Mouse (Mus musculus) embryo, embryonic 11 days (tissue): ENCODE data around the gene Fcgrt.
"Not testable (repeated sequence)": the region's sequence is repeated elsewhere in the genome, so short reads cannot be mapped to it uniquely, and the experiment has no call there.

Experiments
- DNase-seq: peaks from one replicate; pipeline ENCODE4 v3.0.0-alpha.2; 2015

The Fcgrt gene

GRCm38 (mm10) chr7:45107052-45107645, 3.5 kb upstream of the Fcgrt start:
- DNase-seq = no peak

DNA sequence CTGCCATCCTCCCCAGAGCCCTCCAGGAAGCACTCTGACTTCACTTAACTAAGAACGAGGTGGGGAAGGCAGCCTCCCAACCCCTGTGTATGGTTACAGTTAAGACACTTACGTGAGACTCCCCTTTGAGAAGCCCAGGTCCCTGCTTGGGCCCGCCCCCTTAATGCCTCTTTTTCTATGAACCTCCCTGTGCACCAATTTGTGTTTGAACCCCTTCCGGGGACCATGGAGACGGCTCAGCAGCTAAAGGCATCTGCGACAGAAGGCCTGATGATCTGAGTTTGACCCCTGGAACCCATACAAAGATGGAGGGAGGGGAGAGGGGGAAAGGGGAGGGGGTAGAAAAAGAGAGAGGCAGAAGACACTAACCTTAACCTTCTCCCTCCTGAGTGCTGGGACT, 2.8 kb upstream of the Fcgrt start:
- DNase-seq = peak; percentile 54

DNA sequence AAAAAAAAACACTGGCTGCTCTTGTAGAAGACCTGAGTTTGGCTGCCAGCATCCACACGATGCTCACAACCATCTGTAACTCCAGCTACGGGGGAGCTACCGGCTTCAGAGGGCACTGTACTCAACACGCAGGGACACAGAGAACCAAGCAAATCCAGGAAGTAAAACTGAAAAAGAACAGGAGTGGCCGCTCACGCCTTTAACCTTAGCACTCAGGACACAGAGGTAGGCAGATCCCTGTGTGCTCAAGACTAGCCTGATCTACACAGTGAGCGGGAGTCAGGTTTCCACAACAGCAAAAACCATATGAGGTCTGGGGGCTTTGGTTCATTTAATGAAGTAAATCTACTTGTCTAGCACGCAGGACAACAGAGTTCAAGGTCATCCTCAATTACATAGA, 1.8 kb upstream of the Fcgrt start:
- no peak for DNase-seq

DNA sequence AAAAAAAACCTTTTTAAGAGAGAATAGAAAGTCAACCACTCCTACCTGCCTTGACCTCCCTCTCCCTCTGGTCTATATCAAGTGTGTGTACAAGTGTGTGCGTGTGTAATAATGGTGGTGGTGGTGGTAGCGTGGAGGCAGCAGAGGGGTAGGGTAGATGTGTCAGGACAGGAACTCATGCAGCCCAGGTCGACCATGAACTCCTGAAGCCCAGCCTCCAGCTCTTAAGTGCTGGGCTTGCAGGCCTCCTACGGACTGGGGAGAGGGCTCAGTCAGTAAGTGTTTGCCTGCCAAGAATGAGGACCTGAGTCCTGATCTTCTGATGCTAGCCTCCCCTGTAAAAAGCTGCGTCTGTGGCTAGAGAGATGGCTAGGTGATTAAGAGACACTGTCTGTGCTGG, 1.3 kb upstream of the Fcgrt start:
- no peak for DNase-seq

DNA sequence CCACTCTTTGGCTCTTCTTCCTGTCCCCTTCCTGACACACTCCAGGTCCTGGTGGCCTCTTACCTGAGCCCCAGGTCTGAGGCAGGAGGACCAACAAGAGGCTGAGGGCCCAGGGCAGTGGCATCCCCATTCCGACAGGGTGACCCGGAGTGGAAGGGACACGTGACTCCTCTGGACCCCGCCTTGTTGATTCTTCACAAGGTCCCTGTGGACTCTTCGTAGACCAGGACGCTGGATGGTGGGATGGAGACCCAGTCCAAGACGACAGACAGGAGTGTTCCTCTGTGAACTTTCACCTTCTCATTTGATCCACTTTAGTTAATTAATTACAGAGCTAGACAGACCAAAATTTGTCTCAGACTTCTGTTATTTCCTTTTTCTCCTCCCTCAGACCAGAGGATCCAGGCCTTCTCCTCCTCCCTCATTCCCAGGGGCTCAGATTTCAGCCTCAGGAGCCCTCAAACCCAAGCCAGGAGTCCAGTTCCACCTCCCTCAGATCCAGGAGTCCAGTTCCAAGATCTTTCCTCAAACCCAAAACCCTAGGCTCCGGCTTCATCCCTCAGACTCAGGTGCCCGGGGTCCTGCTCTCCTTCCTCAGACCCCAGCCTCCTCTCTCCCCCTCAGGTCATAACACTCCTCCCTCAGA, 588 bp downstream of the Fcgrt start:
- DNase-seq = no peak

GRCm38 (mm10) chr7:45102441-45102840, 1.2 kb downstream of the Fcgrt start:
- DNase-seq = no peak

DNA sequence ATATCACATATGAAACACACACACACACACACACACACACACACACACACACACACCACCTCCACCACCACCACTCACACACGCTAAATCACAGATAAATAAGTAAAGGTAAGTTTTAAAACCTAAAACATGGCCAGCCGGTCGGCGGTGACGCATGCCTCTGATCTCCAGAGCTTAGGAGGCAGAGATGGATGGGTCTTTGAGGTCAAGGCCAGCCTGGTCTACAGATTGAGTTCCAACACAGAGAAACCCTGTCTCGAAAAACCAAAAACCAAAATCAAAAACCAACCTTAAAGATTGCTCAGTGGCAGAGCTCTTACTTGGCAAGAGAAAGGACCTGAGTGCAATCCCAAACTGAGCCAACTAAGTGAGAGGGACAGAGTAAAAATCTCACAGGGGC, 3.6 kb downstream of the Fcgrt start:
- DNase-seq = no peak

DNA sequence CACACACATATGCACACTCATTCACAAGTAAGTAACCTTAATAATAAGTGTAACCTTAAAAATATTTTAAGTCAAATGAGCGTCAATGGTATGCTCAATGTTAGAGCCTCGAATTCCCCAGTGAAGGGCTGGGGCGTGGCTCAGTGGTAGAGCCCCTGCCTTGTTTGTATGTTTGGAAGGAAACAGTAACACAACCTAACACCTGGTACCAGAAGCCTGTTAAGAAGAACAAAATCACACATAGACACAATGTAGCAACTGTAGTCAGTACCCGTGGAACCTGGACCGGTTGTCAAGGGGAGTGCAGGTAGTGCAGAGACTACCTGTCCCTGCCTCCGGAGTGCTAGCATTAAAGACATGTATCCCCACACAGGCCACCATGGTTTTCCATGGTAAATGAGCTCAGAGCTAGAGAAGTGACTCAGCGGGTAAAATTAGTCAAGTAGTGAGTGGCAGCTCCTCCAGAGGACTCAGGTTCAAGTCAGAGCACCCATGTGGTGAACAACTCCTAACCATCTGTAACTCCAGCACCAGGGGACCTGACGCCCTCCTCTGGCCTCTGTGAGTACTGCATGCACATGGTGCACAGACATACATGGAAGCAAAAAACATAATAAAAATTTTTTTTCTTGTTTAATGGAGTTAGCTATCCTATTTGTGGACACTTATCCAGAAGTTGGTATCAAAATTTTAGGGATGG, 5.0 kb downstream of the Fcgrt start:
- DNase-seq = no peak

- DNase-seq = no peak
These were observed 6.2 kb downstream of the Fcgrt start for GRCm38 (mm10) chr7:45097479-45097878.

DNA sequence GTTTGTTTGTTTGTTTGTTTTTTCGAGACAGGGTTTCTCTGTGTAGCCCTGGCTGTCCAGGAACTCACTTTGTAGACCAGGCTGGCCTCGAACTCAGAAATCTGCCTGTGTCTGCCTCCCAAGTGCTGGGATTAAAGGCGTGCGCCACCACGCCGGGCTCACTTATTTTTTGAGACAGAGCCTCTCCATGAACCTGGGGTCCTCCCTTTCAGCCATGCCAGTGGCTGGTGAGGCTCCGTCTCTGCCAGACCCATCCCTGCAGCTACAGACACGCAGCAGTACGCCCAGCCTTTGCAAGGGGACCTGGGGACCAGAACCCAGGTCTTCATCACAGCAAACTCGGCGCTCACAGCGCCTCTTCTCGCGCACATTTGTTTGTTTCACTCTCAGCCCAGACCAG, 7.7 kb downstream of the Fcgrt start:
- DNase-seq = not testable (repeated sequence)

GRCm38 (mm10) chr7:45095367-45095766, 8.3 kb downstream of the Fcgrt start:
- DNase-seq = no peak

GRCm38 (mm10) chr7:45094121-45094520, 9.5 kb downstream of the Fcgrt start:
- peak; percentile 76 for DNase-seq

GRCm38 (mm10) chr7:45093516-45093905, 10.1 kb downstream of the Fcgrt start:
- peak; percentile 74 for DNase-seq

DNA sequence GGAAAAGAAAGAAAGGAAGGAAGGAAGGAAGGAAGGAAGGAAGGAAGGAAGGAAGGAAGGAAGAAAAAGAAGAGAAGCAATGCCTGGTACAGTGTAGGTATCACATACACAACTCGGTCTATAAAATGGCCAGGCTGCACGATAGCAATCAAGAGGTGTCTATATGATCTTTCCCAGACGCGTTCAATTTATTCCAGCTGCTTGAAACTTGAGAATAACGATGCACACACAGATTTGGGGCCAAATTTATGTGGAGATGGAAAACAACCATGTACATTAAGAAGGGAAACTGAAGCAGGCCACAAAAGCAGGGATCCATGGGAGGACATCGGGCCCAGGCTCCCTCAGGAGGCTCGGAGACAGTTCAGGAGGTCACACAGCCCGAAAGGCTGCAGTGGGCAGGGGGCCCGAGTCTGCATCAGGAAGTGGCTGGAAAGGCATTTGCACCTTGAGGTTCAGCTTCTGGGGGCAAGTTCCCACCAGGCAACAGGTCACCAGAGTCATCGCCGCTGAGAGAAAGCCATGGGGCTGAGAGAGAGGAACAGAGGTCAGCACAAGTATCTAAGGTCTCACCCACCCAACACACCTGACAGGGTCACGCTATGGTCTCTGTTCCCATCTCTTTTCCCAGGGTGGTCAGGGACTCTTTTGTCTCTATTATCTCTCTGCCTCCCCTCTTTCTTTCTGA, 10.7 kb downstream of the Fcgrt start:
- no peak for DNase-seq

DNA sequence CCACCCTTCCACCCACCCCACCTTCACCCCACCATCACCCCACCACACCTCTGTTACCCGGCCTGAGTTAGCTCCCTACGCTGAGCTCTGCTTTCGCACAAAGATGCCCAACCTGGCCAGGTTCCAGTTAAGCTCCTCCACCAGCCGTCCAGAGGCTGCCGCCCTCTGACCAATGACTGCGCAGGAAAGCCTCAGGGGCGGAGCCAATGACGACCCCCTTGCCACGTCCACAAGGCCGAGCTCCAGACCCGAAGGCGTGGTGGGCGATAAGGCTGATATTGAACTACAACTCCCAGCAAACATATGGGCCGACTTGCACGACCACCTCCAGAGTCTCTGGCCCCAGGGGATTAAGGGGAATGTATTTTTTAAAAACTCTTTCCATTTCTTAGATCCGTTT, 11.6 kb downstream of the Fcgrt start, which contains the start of gene Rcn3:
Gene Rcn3 (minus strand): TSS at position 174 of the 400 bp plus-strand sequence.
- DNase-seq = peak; percentile 97

DNA sequence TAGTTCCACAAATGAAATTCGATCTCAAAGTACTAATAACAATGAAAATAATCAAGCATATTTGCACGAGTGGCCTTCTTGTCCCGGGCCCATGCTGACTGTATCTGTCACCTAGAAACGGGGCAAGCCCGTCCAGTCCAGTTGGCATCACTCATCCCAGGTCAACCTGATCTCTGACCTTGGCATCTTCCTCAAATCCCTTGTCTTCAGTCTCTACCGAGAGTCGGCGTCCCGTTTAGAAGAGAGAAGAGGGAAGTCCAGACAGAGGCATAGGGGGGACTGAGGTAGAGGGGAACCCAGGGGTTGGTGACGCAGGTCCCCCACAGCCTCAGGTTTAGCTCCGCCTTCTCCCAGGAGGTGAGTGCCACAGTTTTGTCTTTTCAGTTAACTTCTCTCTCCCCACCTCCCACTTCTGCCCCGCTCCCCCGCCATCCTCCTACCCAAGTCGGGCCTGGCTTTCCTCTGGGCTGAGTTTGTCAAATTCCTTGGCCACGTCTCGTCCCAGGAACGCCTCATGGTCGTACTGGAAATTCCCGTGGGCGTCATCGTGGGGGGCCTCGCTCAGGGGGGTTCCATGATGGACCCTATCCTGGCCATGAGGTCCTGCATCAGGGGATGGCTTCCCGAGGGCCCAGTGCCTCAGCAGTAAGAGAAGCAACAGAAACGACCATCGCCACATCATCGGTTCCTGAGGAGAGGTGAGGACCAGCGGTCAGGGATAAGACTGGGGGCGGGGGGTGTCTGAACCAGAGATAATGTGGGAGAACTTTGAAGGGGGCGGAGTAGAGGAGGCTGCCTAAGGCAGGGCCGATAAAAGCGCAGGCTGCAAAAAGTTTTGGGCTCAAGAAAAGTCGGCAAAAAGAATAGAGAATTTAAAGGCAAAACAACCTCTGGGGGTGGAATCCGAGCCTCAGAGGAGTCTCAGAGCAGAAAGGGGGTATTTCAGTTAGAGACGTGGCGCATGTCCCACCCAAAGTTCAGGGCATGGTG, 12.4 kb downstream of the Fcgrt start:
- peak; percentile 39 for DNase-seq

DNA sequence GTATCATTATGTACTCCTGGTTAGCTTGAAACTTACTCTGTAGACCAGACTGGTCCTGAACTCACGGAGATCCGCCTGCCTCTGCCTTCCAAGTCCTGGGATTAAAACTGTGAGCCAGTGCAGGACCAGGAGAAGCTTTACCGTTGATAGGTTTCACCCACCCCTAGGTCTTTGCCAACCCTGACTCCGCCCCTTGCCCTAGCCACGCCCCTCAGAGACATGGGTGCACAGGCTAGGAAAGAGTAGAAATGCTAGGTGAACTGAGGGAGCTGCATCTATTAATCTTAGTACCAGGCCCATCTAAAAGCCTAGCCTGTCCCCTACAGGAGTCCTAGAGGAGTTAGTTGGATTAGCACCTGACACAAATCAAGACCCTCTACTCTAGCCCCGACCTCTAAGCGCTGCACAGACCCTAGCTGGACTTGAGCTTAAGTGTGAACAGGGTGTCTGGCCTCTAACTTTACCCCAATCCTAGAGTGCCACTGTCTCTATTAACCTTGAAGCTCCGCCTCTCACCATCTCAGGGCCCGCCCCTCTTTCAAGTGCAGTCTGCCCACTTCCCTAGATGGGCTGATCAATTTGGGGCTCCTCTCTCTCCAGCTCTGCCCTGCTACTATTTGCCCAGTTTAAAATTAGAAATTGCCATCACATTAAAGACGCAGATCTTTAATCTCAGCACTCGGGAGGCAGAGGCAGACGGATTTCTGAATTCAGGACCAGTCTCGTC, 13.2 kb downstream of the Fcgrt start:
- DNase-seq = no peak

DNA sequence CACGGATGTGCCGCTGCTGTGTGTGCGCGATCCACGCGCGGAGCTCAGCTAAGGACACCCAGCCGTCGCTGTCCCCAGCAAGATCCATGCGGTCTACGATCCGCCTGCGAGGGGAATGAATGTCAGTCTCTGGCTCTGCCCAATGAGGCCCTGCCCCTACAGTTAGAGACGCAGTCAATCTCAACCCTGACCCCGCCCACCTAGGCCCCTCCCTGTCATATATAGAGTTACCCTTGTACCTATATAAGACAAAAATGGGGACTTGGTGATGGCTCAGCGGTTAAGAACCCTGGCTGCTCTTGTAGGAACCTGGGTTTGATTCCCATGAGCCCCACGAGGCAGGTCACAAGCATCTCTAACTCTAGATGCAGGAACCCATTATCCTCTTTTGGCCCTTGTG, 15.1 kb downstream of the Fcgrt start:
- DNase-seq = no peak

- no peak for DNase-seq
These were observed 17.6 kb downstream of the Fcgrt start for GRCm38 (mm10) chr7:45086084-45086483.

GRCm38 (mm10) chr7:45083300-45083890, 20.3 kb downstream of the Fcgrt start:
- no peak for DNase-seq
